Mouse (Mus musculus) myocyte (in vitro differentiated cells): ENCODE results near the gene Card9.

Source experiments
- CEBPB ChIP-seq: IDR thresholded peaks from 2 replicates; pipeline ENCODE4 v1.6.1; 2011; ENCODE audit warnings: mild to moderate bottlenecking, moderate library complexity; ENCODE audit not compliant: poor library complexity, insufficient read depth, severe bottlenecking
- E2F4 ChIP-seq: IDR thresholded peaks from one replicate; pipeline ENCODE4 v1.6.1; 2011; ENCODE audit warnings: mild to moderate bottlenecking, control low read depth, moderate library complexity; ENCODE audit not compliant: insufficient read depth
- MAX ChIP-seq: IDR thresholded peaks from one replicate; pipeline ENCODE4 v1.6.1; 2011; ENCODE audit warnings: low read depth, mild to moderate bottlenecking, control low read depth
- MYOD1 ChIP-seq, 3 experiments: IDR thresholded peaks; one replicate each; pipeline ENCODE4 v1.6.1; 2011; ENCODE audit warnings: control low read depth in 2 of 3, low read depth in 2 of 3, mild to moderate bottlenecking in 2 of 3, moderate library complexity in 1 of 3; ENCODE audit not compliant: insufficient read length in 2 of 3, control insufficient read depth in 1 of 3
- MYOG ChIP-seq, 3 experiments: IDR thresholded peaks; one replicate each; pipeline ENCODE4 v1.6.1; 2011; ENCODE audit warnings: control low read depth in 2 of 3, low read depth in 2 of 3, mild to moderate bottlenecking in 2 of 3; ENCODE audit not compliant: insufficient read length in 2 of 3, control insufficient read depth in 1 of 3, insufficient read depth in 1 of 3
- POLR2A ChIP-seq: IDR thresholded peaks from one replicate; pipeline ENCODE4 v1.6.1; 2011; ENCODE audit warnings: low read depth, mild to moderate bottlenecking, control low read depth, moderate library complexity; ENCODE audit not compliant: insufficient read length
- REST ChIP-seq: IDR thresholded peaks from one replicate; pipeline ENCODE4 v1.6.1; 2011; ENCODE audit warnings: mild to moderate bottlenecking, control low read depth, moderate library complexity; ENCODE audit not compliant: insufficient read depth, insufficient read length
- TCF12 ChIP-seq: IDR thresholded peaks from one replicate; pipeline ENCODE4 v1.6.1; 2011; ENCODE audit warnings: mild to moderate bottlenecking, control low read depth; ENCODE audit not compliant: poor library complexity, insufficient read depth, severe bottlenecking
- USF1 ChIP-seq: IDR thresholded peaks from one replicate; pipeline ENCODE4 v1.6.1; 2011; ENCODE audit warnings: low read depth, mild to moderate bottlenecking, control low read depth, moderate library complexity

DNA sequence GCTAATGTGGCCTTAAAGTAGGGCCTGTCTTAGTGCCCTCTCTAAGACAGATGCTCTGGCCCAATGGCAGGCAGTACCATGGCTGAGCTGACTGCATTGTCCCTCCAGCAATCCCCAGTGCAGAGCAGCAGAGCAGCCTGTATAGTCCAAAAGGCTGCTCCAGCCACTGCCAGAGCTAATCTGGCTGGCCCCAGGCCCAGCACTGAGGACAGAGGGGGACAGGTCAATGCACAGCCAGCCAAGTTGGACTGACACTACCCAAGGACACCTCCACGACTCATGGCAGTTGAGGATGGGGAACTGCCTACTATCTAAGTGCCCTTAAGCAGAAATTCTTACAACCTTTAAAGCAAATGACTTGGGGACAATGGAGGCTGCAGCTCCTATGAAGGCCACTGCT is 7.9 kb upstream of the Card9 start:
- no peak for TF ChIP-seq POLR2A
- no peak for TF ChIP-seq REST
- no peak for TF ChIP-seq MYOD1 (IDR thresholded peaks at IDR 0.05; ENCODE audit: control insufficient read depth in 1 of 3, insufficient read length in 2 of 3, low read depth in 2 of 3)
- no peak for TF ChIP-seq MYOG (IDR thresholded peaks at IDR 0.05; ENCODE audit: control insufficient read depth in 1 of 3, insufficient read depth in 1 of 3, insufficient read length in 2 of 3, low read depth in 2 of 3)
- TF ChIP-seq MAX, result no peak
- no peak for TF ChIP-seq E2F4
- no peak for TF ChIP-seq CEBPB
- TF ChIP-seq TCF12, result no peak
- TF ChIP-seq USF1, result no peak
